Mouse (Mus musculus): Measurements from ENCODE around the gene Hoxd9.

DNA sequence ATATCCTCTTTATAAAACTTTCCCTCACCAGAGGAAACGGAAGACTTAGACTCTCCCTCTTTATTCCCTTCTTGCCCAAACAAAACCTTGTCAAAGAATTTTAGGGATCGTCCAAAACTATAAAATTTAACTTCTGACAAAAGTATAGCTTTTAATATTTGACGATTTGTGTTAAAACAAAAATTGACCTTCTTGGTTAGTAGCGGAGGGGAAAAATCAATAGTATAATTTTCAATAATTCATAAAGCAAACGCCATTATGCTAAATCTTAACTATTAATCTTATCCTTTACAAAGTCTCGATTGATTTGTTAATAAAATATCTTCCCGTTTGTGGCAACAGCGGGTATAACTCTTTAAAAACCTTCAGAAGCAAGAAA is 7.2 kb upstream of the Hoxd9 start:
- no peak for TF ChIP-seq GATA1 (IDR thresholded peaks at IDR 0.05; ENCODE audit: borderline replicate concordance, low read length)
- TF ChIP-seq FLI1 (IDR thresholded peaks at IDR 0.05; ENCODE audit: low read length): no peak

All from megakaryocyte, embryonic 14.5 days (primary cell).